In the genomic region with DNA sequence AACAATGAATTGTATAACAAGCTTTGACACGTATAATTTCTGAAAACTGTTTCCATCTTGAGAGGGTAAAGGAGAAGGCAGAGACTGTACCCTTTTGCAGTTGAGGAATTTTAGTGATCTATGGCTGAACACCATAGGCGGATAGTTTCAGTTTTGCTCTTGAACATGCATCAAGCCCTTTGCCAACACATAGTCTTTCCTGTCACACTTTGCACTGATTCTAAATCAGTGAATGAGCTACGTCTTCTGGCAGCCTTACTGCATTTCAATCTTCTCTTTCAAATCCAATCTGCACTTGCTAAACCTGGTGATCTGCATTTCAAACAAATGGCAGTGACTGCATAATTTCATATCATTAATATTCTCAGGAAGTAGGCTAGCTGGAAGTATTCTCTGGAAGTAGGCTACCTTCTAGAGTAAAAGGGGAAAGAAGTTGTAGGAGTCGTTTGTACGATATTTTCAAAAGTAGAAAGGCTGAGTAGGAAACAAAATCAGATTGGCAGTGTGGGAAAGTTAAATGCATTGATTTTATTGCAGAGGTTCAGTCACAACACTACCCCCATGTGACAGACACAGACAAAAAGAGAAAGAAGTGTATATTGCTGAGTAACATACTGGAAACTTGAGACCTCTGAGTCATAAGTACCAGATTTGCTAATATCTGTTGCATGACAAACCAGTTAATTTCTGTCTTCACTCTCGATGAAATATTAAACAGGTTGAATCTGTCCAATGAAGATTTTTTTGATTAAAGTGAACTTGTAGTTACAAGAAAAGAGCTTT, we compare ENCODE assay signal across 23 mouse cellular contexts.
DNase-seq lines count a peak whose midpoint lies in the region; ATAC-seq and TF ChIP-seq lines count a peak whose summit lies in the region.
"Had no signal": no experiment of that assay in that cellular context is flagged by ENCODE, and none has a peak within 500 bp of the region (broad histone marks: within the 10 kb centered on the region; RNA-seq: fewer than 3 reads in every experiment).

No protein-coding gene starts in this region.

- H3K4me2 ChIP-seq in forebrain, embryonic 16.5 days (ENCODE audit: low read length), result no peak overlapping the region
- H3K4me2 ChIP-seq: embryonic facial prominence, embryonic 15.5 days; heart, embryonic 13.5 days; liver, embryonic 15.5 days had no signal

- no peak overlapping the region for H3K4me3 ChIP-seq in layer of hippocampus, adult 2 months
- no peak overlapping the region for H3K4me3 ChIP-seq in forebrain, embryonic 16.5 days (replicated peaks; ENCODE audit: low read length)
- H3K4me3 ChIP-seq: embryonic facial prominence, embryonic 15.5 days; heart, embryonic 13.5 days; limb, embryonic 10.5 days; liver, embryonic 15.5 days had no signal

- TF ChIP-seq CTCF in layer of hippocampus, adult 2 months (conservative IDR thresholded peaks at IDR 0.05), result no peak

- H3K36me3 ChIP-seq in forebrain, embryonic 16.5 days (ENCODE audit: control insufficient read depth, insufficient read depth), result no peaks in the 10 kb centered on the region
- H3K36me3 ChIP-seq: embryonic facial prominence, embryonic 15.5 days; heart, embryonic 13.5 days; limb, embryonic 10.5 days; liver, embryonic 15.5 days had no signal

- peak; percentile 95 for ATAC-seq in forebrain, embryonic 16.5 days
- ATAC-seq: hindbrain, postnatal 0 days; intestine, embryonic 16.5 days had no signal

- peak overlapping the region; percentile 11; the same call in 1 of the 2 replicates for H3K27ac ChIP-seq in layer of hippocampus, adult 2 months
- H3K27ac ChIP-seq in forebrain, embryonic 16.5 days (ENCODE audit: low read length), result no peak overlapping the region; the same call in 1 of the 2 replicates
- H3K27ac ChIP-seq: embryonic facial prominence, embryonic 15.5 days; heart, embryonic 13.5 days; hindbrain, postnatal 0 days; limb, embryonic 10.5 days; liver, embryonic 15.5 days; stomach, postnatal 0 days had no signal

- no peak overlapping the region for H3K9ac ChIP-seq in forebrain, embryonic 16.5 days (replicated peaks; ENCODE audit: low read depth, low read length)
- H3K9ac ChIP-seq: embryonic facial prominence, embryonic 15.5 days; heart, embryonic 13.5 days; liver, embryonic 15.5 days had no signal

- 42% methylated on average over 6 of the region's 6 CpGs for WGBS in forebrain, embryonic 16.5 days

- H3K4me1 ChIP-seq in forebrain, embryonic 16.5 days (replicated peaks; ENCODE audit: control insufficient read depth, insufficient read depth, low read length), result peaks cover 3% of the 10 kb centered on the region; the same call in 1 of the 2 replicates
- H3K4me1 ChIP-seq: embryonic facial prominence, embryonic 15.5 days; heart, embryonic 13.5 days; limb, embryonic 10.5 days; liver, embryonic 15.5 days had no signal

- H3K27me3 ChIP-seq in forebrain, embryonic 16.5 days (replicated peaks; ENCODE audit: control insufficient read depth, insufficient read depth, low read length), result no peaks in the 10 kb centered on the region
- H3K27me3 ChIP-seq: embryonic facial prominence, embryonic 15.5 days; heart, embryonic 13.5 days; liver, embryonic 15.5 days had no signal

- H3K9me3 ChIP-seq in forebrain, embryonic 16.5 days (ENCODE audit: control insufficient read depth, low read length), result no peaks in the 10 kb centered on the region
- H3K9me3 ChIP-seq: embryonic facial prominence, embryonic 15.5 days; heart, embryonic 13.5 days; limb, embryonic 10.5 days; liver, embryonic 15.5 days had no signal

- peak in 1 of 2 experiments; percentile 4 for DNase-seq in layer of hippocampus, adult 2 months (ENCODE audit: low spot score in 2 of 2)
- DNase-seq in layer of hippocampus, adult 8-10 months (ENCODE audit: low spot score in 2 of 2), result no peak
- peak; percentile 0 for DNase-seq in 416B (ENCODE audit: low read depth)
- peak; percentile 3 for DNase-seq in NIH3T3 (ENCODE audit: low read depth)
- no peak for DNase-seq in MN1 (ENCODE audit: low spot score)
- no peak for DNase-seq in heart, adult 18-20 months
- DNase-seq: adrenal gland, adult 8-10 months; cerebellum, adult 8-10 months; cerebellum, postnatal 36 days; embryo, embryonic 11 days; heart, postnatal 14 days; kidney, postnatal 25 days; liver; lung, postnatal 4 days; right cerebral cortex, postnatal 14 days had no signal

Comparison
In these comparisons a context has a peak if more than half of its experiments do, and no peak if none do; other contexts are left out.
1. DNase-seq: peak in 416B (single experiment) and NIH3T3 (single experiment); none in layer of hippocampus, adult 8-10 months (0 of 2), MN1 (single experiment) and heart, adult 18-20 months (0 of 2).